Mouse (Mus musculus): ENCODE measurements around the gene Gm20931. TPM values are rescaled to one million over a fixed set of nuclear protein-coding genes. Genes with fewer than 3 reads are reported as not detected.

The Gm20931 gene
- not detected in 2 replicates for polyA plus RNA-seq (2012; rRNA removed)

DNA sequence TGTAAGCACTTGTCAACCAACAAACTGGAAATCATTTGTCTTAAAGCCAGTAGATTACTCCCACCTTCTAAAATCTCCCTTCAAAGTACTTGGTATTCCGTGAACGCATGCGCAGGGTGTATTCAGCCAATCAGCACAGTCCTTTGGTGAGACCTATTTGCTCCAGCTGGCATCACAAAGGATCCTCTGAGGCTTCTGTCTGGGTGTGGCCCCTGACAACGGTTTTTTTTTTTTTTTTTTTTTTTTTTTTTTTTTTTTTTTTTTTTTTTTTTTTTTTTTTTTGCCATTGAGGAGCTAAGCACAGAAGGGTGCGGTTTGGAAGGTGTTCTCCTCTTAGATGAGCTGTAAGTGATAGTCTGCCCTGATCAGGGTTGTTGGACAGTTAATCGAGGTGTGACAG, at the start of gene Gm20931:
Gene Gm20931 (plus strand): TSS at position 301 of the 400 bp plus-strand sequence.

Measured in central nervous system, embryonic 14 days (tissue).